Mouse (Mus musculus) R1 (cell line): Measurements from ENCODE around the gene Irf8.

Experiments used
- DNase-seq: peaks from one replicate; pipeline ENCODE4 v3.0.0-alpha.2; 2018; ENCODE audit warnings: low read depth, low spot score

Gene Irf8

DNA sequence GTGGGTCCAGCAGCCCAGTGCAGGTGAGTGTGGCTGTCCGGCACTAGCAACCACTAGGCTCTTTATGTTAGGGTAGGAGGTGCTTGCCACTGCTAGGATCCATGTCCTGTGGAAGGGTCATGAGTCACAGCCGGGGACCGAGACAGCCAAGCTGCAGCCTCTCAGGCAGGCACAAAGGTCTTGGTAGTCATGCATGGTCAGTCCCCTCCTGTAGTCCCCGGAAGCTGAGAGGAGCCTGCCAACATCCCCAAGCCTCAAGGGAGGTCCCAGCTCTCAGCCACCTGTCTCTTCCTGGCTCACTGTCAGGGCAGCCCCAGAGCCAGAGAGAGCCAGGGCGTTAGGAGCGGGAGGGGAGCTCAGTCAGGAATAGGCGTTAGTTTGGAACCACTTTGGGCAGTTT, 11.1 kb downstream of the Irf8 start:
- no peak for DNase-seq

DNA sequence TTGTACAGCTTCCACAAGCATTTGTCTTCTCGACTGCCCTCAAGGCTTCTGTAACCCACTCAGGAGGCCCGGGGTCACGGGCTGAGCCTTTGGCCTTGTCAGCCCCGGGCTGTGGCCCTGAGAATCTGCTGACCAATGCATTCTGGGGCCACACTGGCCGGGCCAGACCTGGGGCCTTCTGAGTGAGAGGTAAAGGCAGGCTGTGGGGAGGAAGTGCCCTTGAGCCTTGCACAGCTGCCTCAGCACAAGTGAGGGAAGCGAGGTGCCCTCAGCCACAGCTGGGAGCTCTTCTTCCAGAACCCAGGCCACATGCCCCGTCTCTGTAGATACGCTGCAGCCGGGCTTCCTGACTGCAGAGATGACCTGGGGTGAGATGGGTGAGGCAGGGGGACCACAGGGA, 14.5 kb downstream of the Irf8 start:
- no peak for DNase-seq

DNA sequence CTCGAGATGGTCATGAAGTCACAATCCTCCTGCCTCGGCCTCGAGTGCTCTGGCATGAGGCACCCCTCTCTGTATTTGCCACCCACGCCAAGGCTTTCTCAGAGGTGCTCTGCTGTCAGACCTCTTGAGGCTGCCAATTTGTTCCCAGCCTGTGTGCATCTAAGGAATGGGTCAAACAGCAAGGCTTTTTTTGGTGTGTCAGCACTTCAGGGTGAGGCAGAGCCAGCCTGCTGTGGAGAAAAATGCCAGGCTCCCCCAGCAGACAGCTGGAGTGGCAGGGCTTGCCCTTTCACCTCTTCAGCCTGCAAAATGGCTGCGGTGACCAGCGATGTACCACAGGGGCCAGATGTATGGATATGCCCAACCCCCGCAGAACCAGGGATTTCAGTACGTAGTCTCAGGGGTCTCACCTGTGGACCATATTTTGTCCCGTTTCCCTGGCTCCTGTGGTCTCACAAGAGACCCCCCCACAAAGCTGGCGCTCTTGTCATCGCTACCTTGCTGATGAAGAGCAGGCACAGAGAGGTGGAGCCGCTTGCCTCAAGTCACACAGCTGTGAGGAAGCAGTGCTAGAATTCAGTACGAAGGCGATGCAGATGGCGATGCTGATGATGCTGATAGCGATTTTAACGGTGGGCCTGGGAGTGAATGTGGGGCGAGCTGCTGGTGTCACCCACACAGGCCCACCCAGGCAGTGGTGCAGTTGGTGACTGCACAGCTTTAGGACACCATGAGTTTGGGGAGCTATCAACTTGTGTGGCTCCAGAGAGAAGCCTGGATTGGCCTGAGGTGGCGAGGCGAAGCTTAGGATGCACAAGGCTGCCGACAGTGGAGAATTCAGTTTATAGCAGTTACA, 15.3 kb downstream of the Irf8 start:
- no peak for DNase-seq

DNA sequence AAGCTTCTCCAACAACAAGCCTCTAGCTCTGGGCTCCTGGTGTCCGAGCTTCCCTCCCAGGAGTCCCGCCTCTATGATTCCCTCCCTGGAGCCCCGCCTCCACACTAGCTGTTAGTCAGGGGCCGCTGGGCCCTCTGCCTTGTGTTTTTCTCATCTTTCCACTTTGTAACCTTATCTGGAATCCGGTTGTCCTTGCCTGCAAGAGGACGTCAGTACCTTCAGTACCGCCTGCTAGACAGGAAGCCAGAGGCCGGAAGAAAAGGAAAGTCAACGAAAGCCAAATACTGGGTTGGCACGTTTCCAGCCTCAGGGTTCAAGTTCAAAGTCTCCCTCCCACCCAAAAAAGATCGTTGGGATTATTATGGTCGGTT, 15.9 kb downstream of the Irf8 start:
- DNase-seq = peak; percentile 17

DNA sequence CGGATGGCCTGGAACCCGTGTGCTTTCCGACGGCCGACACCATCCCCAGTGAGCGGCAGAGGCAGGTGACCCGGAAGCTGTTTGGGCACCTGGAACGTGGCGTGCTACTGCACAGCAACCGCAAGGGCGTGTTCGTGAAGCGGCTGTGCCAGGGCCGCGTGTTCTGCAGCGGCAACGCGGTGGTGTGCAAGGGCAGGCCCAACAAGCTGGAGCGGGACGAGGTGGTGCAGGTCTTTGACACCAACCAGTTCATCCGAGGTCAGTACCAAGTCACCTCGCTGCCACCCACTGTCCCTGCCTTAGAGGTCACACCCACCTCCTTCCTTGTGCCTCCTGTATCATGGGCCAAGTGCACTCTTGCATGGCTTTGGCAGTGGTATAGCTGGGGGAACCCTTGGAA, 17.3 kb downstream of the Irf8 start:
- no peak for DNase-seq

DNA sequence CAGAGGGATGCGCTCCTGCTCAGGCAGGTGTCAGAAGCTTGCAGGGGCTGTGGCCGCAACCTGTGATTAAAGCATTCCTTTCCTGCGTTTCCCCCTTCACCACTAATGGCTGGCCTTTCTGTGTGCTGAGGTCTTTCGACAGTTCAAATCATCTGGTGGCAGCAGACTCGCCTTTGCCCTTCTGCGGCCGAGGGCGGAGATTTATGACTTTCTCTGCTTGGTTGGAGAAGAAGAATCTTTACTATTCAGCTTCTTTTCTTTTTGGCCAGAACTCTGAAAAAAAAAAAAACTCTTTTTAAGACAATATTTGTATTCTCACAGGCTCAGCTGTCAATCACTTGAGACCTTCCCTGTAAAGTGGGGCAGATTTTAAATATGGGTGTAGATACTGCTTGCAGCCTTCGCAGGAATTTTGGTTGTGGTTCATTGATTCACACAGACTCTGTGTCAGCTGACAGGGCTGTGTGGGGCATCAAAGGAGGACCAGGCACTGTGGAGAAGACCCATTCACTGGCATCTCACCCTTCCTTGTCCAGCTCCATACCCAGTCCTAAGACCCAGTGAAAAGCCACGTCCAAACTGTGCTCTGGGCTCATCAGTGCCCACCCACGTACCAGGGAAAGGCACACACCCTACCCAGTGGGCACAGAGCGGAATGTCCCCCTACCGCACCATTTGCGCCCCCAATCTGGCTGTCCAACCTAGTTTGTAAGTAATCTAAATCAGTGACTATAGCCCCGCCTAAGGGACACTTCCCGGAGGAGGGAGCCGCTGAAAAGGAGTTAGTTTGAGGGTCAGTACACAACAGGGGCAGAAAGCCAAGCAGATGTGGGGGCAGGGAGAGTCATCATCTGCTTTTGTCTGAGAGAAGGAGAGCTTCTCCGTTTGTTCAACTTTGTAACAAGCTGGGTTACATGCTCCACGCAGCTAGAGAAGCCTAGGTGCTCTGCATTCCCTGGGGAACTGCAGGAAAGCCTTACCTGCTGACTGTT, 19.4 kb downstream of the Irf8 start:
- no peak for DNase-seq

DNA sequence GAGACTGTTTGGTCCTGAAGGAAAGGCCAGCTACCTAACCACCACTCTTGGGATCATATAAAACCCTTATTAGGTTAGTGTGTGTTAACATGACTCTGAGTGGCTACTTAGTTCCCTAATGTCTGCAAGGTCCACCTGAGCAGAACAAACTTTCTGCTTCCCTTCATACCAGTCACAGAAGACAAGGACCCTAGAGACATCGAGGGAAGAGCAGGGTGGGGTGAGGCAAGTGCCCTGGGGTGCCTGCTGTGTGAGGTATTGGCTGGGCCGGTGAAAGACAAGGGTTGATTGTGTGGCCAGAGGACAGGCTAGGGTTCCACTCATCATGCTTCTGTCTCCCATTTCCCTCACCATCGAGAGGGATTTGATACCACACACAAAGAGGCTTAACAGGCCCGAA, 21.8 kb downstream of the Irf8 start:
- no peak for DNase-seq

DNA sequence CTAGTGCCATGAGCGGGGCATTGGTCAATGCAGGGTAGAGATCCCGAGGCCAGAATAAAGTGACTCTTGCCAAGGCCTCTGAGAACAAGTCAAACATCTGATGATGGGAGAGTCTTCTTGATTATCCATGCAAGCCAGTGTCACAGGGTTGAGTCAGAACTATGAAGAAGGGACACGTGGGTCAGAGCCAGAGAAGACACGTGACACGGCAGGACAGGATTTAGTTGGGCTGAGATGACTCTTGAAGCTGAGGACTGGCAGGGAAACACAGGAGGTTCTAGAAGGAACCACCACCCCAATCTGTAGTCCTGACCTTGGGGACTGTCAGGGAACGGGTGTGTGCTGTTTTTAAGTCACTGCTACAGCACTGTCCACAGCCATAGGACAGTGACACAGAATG, 23.7 kb downstream of the Irf8 start:
- no peak for DNase-seq

DNA sequence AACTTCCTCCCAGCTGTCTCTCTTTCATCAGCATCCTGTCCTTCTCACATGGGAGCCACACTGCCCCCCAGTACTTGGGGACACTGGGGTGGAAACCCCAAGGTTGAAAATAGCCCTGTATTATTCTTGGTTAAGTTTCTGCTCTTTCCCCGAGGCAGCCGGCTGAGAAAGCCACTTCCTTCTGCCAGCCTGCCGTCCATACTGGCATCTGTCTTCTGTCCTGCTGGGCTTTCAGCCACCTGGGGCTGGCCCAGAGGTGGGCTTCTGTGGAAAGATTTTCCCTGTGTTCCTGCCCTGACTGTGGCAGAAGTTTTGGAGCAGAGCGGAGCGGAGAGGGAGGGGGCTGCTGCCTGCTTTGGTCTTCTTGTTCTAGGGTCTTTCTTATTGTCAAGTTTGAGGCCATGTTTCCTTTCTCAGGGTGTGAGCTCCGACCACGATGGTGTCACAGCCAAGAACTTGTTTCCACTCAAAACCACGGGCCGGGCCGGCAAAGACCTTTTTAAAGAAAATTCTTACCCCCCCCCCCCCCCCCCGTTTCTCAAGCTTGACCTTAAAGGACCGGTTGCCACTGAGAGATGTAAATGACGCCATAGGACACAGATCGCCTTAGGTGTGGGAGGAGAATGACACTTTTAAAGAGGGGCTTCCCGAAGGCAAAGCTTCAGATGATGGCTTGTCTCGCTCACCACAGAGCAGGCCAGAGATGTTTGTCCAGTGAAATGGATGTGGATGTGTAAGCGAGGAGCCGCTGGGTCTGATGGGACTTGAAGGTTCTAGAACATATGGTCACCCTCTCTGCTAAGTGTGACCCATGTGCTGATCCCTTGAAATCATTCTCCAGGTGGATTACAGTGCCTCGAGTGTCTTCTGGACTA, 24.4 kb downstream of the Irf8 start:
- no peak for DNase-seq

DNA sequence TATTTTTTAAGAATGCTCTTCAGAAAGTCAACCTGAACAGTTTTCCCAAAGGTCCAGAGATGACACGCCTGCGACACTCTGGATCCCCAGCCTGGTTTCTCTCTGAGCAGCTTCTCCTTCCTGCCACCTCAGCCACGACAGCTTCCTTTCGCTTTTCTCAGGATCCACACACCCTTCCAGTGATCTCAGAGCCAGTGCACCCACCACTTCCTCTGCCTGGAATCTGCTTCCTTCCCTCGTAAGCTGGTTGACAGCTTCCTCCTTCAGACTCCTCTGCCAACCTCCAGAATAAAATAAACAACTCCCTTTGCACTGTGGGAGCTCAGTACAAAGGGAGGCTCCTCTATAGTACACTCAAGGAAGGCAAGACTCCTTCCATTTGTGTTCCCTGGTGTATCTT, 27.1 kb downstream of the Irf8 start:
- no peak for DNase-seq

DNA sequence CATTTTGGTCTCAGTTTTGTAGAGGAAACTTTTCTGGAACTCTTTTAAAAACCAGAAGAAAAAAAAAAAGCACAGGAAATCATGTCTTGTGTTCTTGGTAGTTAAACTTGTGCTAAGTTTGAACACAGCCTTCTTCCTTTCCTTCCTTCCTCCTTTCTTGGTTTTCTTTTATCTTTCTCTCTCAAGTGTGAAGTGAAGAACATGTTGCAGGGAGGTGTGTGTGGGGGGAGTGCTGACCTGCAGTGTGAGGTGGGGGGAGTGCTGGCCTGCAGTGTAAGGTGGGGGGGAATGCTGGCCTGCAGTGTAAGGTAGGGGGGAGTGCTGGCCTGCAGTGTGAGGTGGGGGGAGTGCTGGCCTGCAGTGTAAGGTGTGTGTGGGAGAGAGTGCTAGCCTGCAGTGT, 28.5 kb downstream of the Irf8 start:
- DNase-seq = no peak

DNA sequence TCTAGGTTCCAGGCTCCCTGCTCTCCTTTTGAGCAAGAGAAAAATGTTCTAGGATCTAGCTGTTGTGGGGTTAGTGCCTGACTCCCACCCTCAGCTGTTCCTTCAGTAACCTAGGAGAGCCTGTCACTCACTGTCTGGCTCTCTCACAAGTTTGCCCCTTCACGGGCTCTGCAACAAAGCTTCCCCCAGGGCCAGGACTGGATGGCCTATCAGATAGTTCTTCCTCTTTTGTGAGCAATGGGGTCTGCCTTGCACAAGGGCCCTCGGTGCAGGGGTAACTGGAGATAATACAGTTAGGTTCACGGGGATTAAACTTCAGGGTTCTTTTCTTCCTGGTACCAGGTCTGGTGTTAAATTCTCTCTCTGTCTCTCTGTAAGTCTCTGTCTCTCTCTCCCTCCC, 30.5 kb downstream of the Irf8 start:
- DNase-seq = no peak

DNA sequence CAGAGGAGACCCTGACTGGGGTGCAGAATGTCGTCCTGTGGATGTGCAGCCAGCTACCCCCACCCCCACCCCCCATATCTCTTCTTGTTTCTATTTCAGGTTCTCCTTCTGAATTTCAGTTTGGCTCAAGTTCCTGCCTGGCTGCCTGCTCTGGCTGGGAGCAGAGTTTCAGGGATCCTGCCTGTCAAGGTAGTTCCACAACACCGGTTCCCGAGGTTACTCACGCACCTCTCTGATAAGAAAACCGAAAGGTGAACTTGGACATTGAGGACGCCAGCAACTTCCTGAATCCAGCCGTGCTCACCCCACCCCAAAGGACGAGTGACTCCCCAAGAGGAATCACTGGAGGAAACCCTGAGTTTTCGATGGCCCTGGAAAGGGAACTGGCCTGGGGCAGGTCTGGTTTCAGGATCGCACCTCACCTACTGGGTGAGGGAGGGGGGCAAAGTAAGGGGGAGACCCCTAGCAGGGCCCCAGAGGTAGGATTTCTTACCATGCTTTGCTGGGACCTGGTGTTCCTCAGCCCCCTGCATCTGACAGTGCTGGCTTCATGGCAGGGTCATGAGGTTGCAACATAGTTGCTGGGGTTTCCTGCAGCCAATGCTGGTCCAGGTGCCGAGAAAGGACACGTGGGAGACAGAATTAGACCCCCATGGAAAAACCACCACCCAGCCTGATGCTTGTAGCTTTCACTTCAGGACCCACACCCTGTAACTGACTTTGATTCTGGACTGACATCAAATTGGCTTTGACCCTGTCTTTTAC, 32.5 kb downstream of the Irf8 start:
- no peak for DNase-seq

DNA sequence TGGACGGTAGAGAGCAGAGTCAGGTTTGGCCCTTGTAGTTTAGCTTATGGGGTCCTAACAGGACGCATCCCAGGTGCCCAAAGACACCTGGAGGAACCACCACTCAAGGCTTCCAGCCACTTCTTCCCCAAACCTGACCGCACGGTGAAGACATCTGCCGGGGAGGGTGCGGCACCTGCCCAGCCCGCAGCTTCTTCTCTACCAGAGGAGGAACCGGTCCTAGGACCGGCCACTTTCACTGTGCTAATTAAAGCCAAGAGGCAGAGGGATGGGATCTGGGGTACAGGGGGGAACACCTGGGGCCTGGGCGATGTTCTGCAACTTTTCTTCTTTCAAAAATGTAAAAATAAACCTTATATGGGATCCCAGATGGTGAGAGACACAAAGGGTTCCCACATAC, 41.0 kb downstream of the Irf8 start:
- DNase-seq = no peak

DNA sequence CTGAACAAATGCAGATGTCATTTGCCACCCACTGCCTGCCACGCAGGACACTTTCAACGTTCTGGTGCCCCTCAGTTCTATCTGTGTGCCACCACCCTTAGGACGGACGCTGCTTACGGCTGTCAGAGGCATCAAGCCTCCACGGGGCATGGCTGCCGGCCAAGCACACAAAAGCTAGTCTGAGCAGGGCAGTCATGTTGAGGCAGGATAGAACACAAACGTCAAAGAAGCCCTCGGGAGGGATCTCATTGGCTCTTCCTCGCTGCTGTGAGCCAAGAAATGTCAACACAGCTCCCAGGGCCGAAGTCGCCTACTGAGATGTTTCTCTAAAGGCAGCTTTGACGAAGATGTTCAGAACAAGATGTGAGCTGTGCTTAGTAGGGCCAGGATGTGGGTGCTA, 41.6 kb downstream of the Irf8 start:
- no peak for DNase-seq

DNA sequence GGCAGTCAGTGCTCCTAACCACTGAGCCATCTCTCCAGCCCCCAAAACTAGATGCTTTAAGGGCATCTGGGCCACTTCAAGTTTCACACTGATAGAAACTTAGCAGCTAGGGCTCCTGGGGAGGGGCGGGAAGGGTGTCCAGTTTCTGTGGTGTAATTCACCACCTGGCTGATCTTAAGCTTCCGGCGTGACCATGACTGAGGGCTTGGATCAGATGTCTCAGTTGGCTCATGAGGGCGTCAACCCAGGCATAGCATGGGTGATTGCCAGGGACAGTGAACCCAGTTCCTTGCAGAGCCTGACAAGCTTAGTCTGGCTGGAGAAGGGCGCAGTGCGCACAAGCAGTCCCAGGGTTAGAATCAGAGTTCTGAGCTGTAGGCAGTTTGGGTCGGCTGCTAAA, 42.9 kb downstream of the Irf8 start:
- DNase-seq = no peak

DNA sequence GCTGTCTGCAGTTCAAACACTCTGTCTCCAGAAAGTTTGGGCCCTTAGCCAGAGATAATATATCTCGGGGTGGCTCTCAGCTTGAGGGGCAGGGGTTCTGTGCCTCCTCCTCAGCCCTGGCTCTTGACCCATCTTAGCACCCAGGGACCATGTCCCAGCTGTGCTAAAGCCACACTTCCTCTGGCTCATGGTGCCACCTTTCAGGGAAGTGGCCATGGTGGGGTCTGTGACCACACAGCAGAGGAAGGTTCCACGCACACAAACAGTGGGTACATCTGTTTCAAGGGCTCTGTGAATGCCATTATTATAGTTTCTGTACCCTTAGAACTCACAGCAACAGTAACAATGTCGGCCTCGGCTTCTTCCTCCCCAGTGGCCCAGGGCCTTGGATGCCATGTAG, 47.6 kb downstream of the Irf8 start:
- DNase-seq = no peak

DNA sequence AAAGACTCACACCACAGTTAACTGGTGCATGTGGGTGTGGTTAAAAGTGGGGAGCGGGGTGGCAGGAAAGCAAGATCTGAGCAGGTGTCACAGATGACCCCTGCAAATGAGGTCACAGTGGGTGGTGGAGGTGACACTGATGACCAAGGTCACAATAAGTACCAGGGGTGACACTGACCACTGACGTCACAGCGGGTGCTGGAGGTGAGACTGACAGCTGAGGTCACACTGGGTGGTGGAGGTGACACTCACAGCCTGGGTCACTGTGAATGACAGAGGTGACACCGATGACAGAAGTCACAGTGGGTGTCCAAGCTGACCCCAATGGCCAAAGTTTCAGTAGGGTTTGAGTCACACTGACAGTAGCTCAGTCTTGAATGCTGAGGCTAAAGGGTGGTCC, 50.6 kb downstream of the Irf8 start:
- no peak for DNase-seq

DNA sequence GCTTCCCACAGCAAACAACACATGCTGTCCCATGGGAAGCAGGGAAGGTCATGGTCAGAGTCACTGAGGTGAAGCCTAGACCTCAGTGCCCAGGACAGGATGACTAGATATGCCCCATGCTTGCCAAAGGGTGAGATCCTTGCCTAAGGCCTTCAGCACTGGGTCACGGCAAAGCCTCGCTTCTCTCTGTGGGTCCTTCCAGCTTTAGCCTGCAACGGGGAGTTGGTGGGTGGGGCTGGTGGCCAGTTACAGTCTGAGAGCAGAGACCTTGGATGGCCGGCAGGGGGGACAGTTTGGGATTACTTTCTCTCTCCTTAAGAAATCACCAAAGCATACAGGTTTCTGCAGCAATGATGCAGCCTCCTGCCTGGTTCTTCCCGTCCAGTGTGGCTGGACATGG, 51.5 kb downstream of the Irf8 start:
- DNase-seq = no peak

DNA sequence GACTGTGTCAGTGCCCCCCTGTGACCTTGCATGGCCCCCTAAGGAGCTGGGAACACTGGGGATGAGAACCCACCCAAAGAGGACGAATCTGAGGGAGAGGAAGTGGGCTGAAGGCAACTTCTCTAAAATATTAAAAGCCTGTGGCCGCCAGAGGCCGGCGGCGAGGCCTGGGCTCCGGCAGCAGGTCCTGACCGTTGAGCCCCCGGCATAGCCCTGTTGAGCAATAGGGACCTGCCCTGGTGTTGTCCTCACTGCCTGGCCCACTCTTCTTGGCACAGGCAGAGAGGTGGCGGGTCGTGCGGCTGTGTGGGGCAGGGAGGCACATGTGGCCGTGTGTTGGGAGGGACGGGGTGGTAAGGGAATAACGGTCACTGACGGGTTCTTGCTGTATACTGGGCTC, 56.6 kb downstream of the Irf8 start:
- DNase-seq = no peak
